Mouse (Mus musculus): ENCODE measurements around the gene Mif.
"Not testable (repeated sequence)": the region's sequence is repeated elsewhere in the genome, so short reads cannot be mapped to it uniquely, and the experiment has no call there.

Gene Mif

GRCm38 (mm10) chr10:75859786-75860470 is at the start of gene Mif:
TSS of gene Mif (minus strand) at chr10:75860240.
- DNase-seq (ENCODE audit: low spot score) = peak; percentile 86

- no peak for DNase-seq (ENCODE audit: low spot score)
These were observed 46.8 kb upstream of the Mif start for GRCm38 (mm10) chr10:75906882-75907281.

- no peak for DNase-seq (ENCODE audit: low spot score)
These were observed 44.4 kb upstream of the Mif start for GRCm38 (mm10) chr10:75904391-75904790.

GRCm38 (mm10) chr10:75898846-75899245 is 38.8 kb upstream of the Mif start:
- no peak for DNase-seq (ENCODE audit: low spot score)

- DNase-seq (ENCODE audit: low spot score) = no peak
These were observed 38.1 kb upstream of the Mif start for GRCm38 (mm10) chr10:75898039-75898564.

- DNase-seq (ENCODE audit: low spot score) = peak; percentile 42
These were observed 37.3 kb upstream of the Mif start for GRCm38 (mm10) chr10:75897373-75897772.

GRCm38 (mm10) chr10:75896208-75896607 is 36.2 kb upstream of the Mif start:
- DNase-seq (ENCODE audit: low spot score) = no peak

GRCm38 (mm10) chr10:75895730-75896129 is 35.7 kb upstream of the Mif start:
- no peak for DNase-seq (ENCODE audit: low spot score)

- no peak for DNase-seq (ENCODE audit: low spot score)
These were observed 34.6 kb upstream of the Mif start for GRCm38 (mm10) chr10:75894601-75895000.

GRCm38 (mm10) chr10:75893089-75893750 is 33.2 kb upstream of the Mif start, which contains the start of gene Derl3:
TSS of gene Derl3 (plus strand) at chr10:75893413.
- peak; percentile 93 for DNase-seq (ENCODE audit: low spot score)

- DNase-seq (ENCODE audit: low spot score) = no peak
These were observed 29.5 kb upstream of the Mif start for GRCm38 (mm10) chr10:75889406-75890153.

- DNase-seq (ENCODE audit: low spot score) = not testable (repeated sequence)
These were observed 27.5 kb upstream of the Mif start for GRCm38 (mm10) chr10:75887504-75887903.

GRCm38 (mm10) chr10:75884742-75885141 is 24.7 kb upstream of the Mif start:
- DNase-seq (ENCODE audit: low spot score) = no peak

GRCm38 (mm10) chr10:75883232-75883552 is 23.2 kb upstream of the Mif start:
- DNase-seq (ENCODE audit: low spot score) = peak; percentile 34

- no peak for DNase-seq (ENCODE audit: low spot score)
These were observed 22.6 kb upstream of the Mif start for GRCm38 (mm10) chr10:75882433-75883231.

GRCm38 (mm10) chr10:75881578-75882432 is 21.8 kb upstream of the Mif start:
- no peak for DNase-seq (ENCODE audit: low spot score)

GRCm38 (mm10) chr10:75880771-75881577 is 20.9 kb upstream of the Mif start:
- no peak for DNase-seq (ENCODE audit: low spot score)

GRCm38 (mm10) chr10:75880351-75880750 is 20.3 kb upstream of the Mif start:
- no peak for DNase-seq (ENCODE audit: low spot score)

- DNase-seq (ENCODE audit: low spot score) = no peak
These were observed 18.8 kb upstream of the Mif start for GRCm38 (mm10) chr10:75878836-75879235.

- DNase-seq (ENCODE audit: low spot score) = no peak
These were observed 13.6 kb upstream of the Mif start for GRCm38 (mm10) chr10:75873543-75874170.

Data from c-Kit-positive CD71-positive TER-119-positive erythroid progenitor cells, embryonic 14.5 days (primary cell).